Mouse (Mus musculus) left cerebral cortex, postnatal 14 days (tissue): ENCODE measurements at regions not wholly inside any gene's neighbourhood (a gene's known extent, or its start where the extent isn't known, plus 50 kb on each side); places are given as distances from the start of the nearest gene placed in this dataset.
"Not testable (repeated sequence)": the region's sequence is repeated elsewhere in the genome, so short reads cannot be mapped to it uniquely, and the experiment has no call there.

Source experiments
- DNase-seq, 2 experiments: peaks; one replicate each; pipeline ENCODE4 v3.0.0; 2021 to 2022; ENCODE audit warnings: low spot score in 2 of 2, mixed read lengths in 1 of 2
- intact Hi-C: fragments of 180-260 bp; cut with DNase I; formaldehyde crosslinking; loops from one replicate; pipeline ENCODE4 v1.15.1; 2025

- intact Hi-C loops = no loop called here
These were observed 326.5 kb upstream of the Sdr16c6 start for GRCm38 (mm10) chr4:4403812-4404211.

GRCm38 (mm10) chr4:4397410-4397809 lies 320.1 kb upstream of the Sdr16c6 start:
- intact Hi-C loops = no loop called here
- DNase-seq = peak; percentile 8 to 25

More at GRCm38 (mm10) chr4:4403812-4404211, 326.5 kb upstream of the Sdr16c6 start:
- DNase-seq = no peak

- no peak for DNase-seq
- intact Hi-C loops = no loop called here
These were observed 302.8 kb upstream of the Sdr16c6 start for GRCm38 (mm10) chr4:4380024-4380590.

GRCm38 (mm10) chr4:4335216-4335615 lies 257.9 kb upstream of the Sdr16c6 start:
- DNase-seq = no peak
- intact Hi-C loops = no loop called here

- intact Hi-C loops = no loop called here
- no peak for DNase-seq
These were observed 256.3 kb upstream of the Sdr16c6 start for GRCm38 (mm10) chr4:4333472-4334123.

- DNase-seq = no peak
- intact Hi-C loops = no loop called here
These were observed 253.8 kb upstream of the Sdr16c6 start for GRCm38 (mm10) chr4:4331105-4331504.

- intact Hi-C loops = no loop called here
- no peak for DNase-seq
These were observed 238.5 kb upstream of the Sdr16c6 start for GRCm38 (mm10) chr4:4315651-4316411.

GRCm38 (mm10) chr4:4311496-4311895 lies 234.2 kb upstream of the Sdr16c6 start:
- intact Hi-C loops = no loop called here
- DNase-seq = no peak

- intact Hi-C loops = no loop called here
- no peak for DNase-seq
These were observed 229.6 kb upstream of the Sdr16c6 start for GRCm38 (mm10) chr4:4306922-4307321.

- intact Hi-C loops = no loop called here
These were observed 228.5 kb upstream of the Sdr16c6 start for GRCm38 (mm10) chr4:4305740-4306249.

GRCm38 (mm10) chr4:4304666-4305065 lies 227.3 kb upstream of the Sdr16c6 start:
- intact Hi-C loops = no loop called here
- DNase-seq = no peak

More at GRCm38 (mm10) chr4:4305740-4306249, 228.5 kb upstream of the Sdr16c6 start:
- DNase-seq = no peak

GRCm38 (mm10) chr4:4300189-4300879 lies 223.0 kb upstream of the Sdr16c6 start:
- intact Hi-C loops = no loop called here
- DNase-seq = no peak

- intact Hi-C loops = loop anchor here (2.0 kb wide), 1 partner anchor 159 kb away; no protein-coding TSS in a partner anchor
- no peak for DNase-seq
These were observed 222.3 kb upstream of the Sdr16c6 start for GRCm38 (mm10) chr4:4299631-4300030.

- intact Hi-C loops = no loop called here
- no peak for DNase-seq
These were observed 172.3 kb upstream of the Sdr16c6 start for GRCm38 (mm10) chr4:4249601-4250000.

- no peak for DNase-seq
- intact Hi-C loops = no loop called here
These were observed 170.3 kb upstream of the Sdr16c6 start for GRCm38 (mm10) chr4:4247669-4248068.

GRCm38 (mm10) chr4:4242306-4242980 lies 165.1 kb upstream of the Sdr16c6 start:
- intact Hi-C loops, DNase-seq: not testable (repeated sequence)

- no peak for DNase-seq
- intact Hi-C loops = no loop called here
These were observed 148.9 kb upstream of the Sdr16c6 start for GRCm38 (mm10) chr4:4226209-4226608.

GRCm38 (mm10) chr4:4219701-4220100 lies 142.4 kb upstream of the Sdr16c6 start:
- intact Hi-C loops = no loop called here
- no peak for DNase-seq

- DNase-seq = peak in 1 of 2 experiments; percentile 35
- intact Hi-C loops = no loop called here
These were observed 134.6 kb upstream of the Sdr16c6 start for GRCm38 (mm10) chr4:4211892-4212291.
